Mouse (Mus musculus): ENCODE measurements around the gene Mphosph8. TPM values are rescaled to one million over a fixed set of nuclear protein-coding genes. Genes with fewer than 3 reads are reported as not detected.

The Mphosph8 gene
- polyA plus RNA-seq, 2 experiments: 8.9 to 10.1 TPM

- no peak overlapping the region for H3K27ac ChIP-seq
- H3K9ac ChIP-seq (replicated peaks): no peak overlapping the region
Observed at GRCm38 (mm10) chr14:56647206-56647605, 20.8 kb upstream of the Mphosph8 start.

GRCm38 (mm10) chr14:56649448-56649847 lies 18.6 kb upstream of the Mphosph8 start:
- H3K36me3 ChIP-seq (replicated peaks; ENCODE audit: control insufficient read depth, insufficient read depth, low read depth): no peaks in the 10 kb centered on the region
- DNase-seq (ENCODE audit: low read depth in 3 of 3, low spot score in 3 of 3): no peak
- no peaks in the 10 kb centered on the region for H3K9me3 ChIP-seq (ENCODE audit: control insufficient read depth, low read length)
- H3K27ac ChIP-seq: no peak overlapping the region
- H3K9ac ChIP-seq (replicated peaks): no peak overlapping the region
- no peaks in the 10 kb centered on the region for H3K27me3 ChIP-seq (ENCODE audit: control insufficient read depth, insufficient read depth, low read length)
- TF ChIP-seq CTCF (IDR thresholded peaks at IDR 0.05; ENCODE audit: low read depth): no peak
- TF ChIP-seq EP300 (IDR thresholded peaks at IDR 0.05; ENCODE audit: low read depth): no peak
- no peak overlapping the region for H3K4me3 ChIP-seq (ENCODE audit: insufficient read depth in 1 of 2, low read depth in 2 of 2, low read length in 2 of 2)
- H3K4me2 ChIP-seq (ENCODE audit: low read depth): no peak overlapping the region
- ATAC-seq (ENCODE audit: insufficient read depth): no peak
- H3K4me1 ChIP-seq (replicated peaks; ENCODE audit: control insufficient read depth in 2 of 2, insufficient read depth in 2 of 2, low read length in 1 of 2): no peaks in the 10 kb centered on the region

More at GRCm38 (mm10) chr14:56647206-56647605, 20.8 kb upstream of the Mphosph8 start:
- Histone ChIP-seq H3K4me3 (ENCODE audit: insufficient read depth in 1 of 2, low read depth in 2 of 2, low read length in 2 of 2) (no peak overlapping the region), H3K27me3 (ENCODE audit: control insufficient read depth, insufficient read depth, low read length) (no peaks in the 10 kb centered on the region), H3K36me3 (replicated peaks; ENCODE audit: control insufficient read depth, insufficient read depth, low read depth) (no peaks in the 10 kb centered on the region), H3K4me2 (ENCODE audit: low read depth) (no peak overlapping the region), H3K9me3 (ENCODE audit: control insufficient read depth, low read length) (no peaks in the 10 kb centered on the region), H3K4me1 (replicated peaks; ENCODE audit: control insufficient read depth in 2 of 2, insufficient read depth in 2 of 2, low read length in 1 of 2) (no peaks in the 10 kb centered on the region)
- WGBS (ENCODE audit: insufficient replicate concordance): 71% methylated on average over 7 of the region's 7 CpGs
- ATAC-seq (ENCODE audit: insufficient read depth) (no peak), DNase-seq (ENCODE audit: low read depth in 3 of 3, low spot score in 3 of 3) (no peak)
- no peak for TF ChIP-seq EP300 (IDR thresholded peaks at IDR 0.05; ENCODE audit: low read depth)
- no peak for TF ChIP-seq CTCF (IDR thresholded peaks at IDR 0.05; ENCODE audit: low read depth)

GRCm38 (mm10) chr14:56665651-56666050 lies 2.4 kb upstream of the Mphosph8 start:
- no peak for TF ChIP-seq EP300 (IDR thresholded peaks at IDR 0.05; ENCODE audit: low read depth)
- Histone ChIP-seq H3K4me1 (replicated peaks; ENCODE audit: control insufficient read depth in 2 of 2, insufficient read depth in 2 of 2, low read length in 1 of 2) (peaks cover 10 to 13% of the 10 kb centered on the region in 2 experiments), H3K9ac (replicated peaks) (no peak overlapping the region), H3K36me3 (replicated peaks; ENCODE audit: control insufficient read depth, insufficient read depth, low read depth) (no peaks in the 10 kb centered on the region), H3K9me3 (ENCODE audit: control insufficient read depth, low read length) (no peaks in the 10 kb centered on the region), H3K27me3 (ENCODE audit: control insufficient read depth, insufficient read depth, low read length) (no peaks in the 10 kb centered on the region), H3K4me2 (ENCODE audit: low read depth) (no peak overlapping the region), H3K4me3 (ENCODE audit: insufficient read depth in 1 of 2, low read depth in 2 of 2, low read length in 2 of 2) (no peak overlapping the region), H3K27ac (no peak overlapping the region)
- WGBS (ENCODE audit: insufficient replicate concordance): 65% methylated on average over 5 of the region's 5 CpGs
- no peak for DNase-seq (ENCODE audit: low read depth in 3 of 3, low spot score in 3 of 3)
- no peak for ATAC-seq (ENCODE audit: insufficient read depth)

GRCm38 (mm10) chr14:56666909-56667308 lies 1.1 kb upstream of the Mphosph8 start:
- Histone ChIP-seq H3K9me3 (ENCODE audit: control insufficient read depth, low read length) (no peaks in the 10 kb centered on the region), H3K4me3 (ENCODE audit: insufficient read depth in 1 of 2, low read depth in 2 of 2, low read length in 2 of 2) (peak overlapping the region in 1 of 2 experiments; percentile 91; a peak in 2 of 4 replicates), H3K27me3 (ENCODE audit: control insufficient read depth, insufficient read depth, low read length) (no peaks in the 10 kb centered on the region), H3K36me3 (replicated peaks; ENCODE audit: control insufficient read depth, insufficient read depth, low read depth) (no peaks in the 10 kb centered on the region), H3K27ac (no peak overlapping the region), H3K4me2 (ENCODE audit: low read depth) (peak overlapping the region; percentile 89), H3K4me1 (replicated peaks; ENCODE audit: control insufficient read depth in 2 of 2, insufficient read depth in 2 of 2, low read length in 1 of 2) (peaks cover 10 to 13% of the 10 kb centered on the region in 2 experiments), H3K9ac (replicated peaks) (no peak overlapping the region)
- ATAC-seq (ENCODE audit: insufficient read depth) (no peak), DNase-seq (ENCODE audit: low read depth in 3 of 3, low spot score in 3 of 3) (no peak)
- 73% methylated on average over 3 of the region's 3 CpGs for WGBS (ENCODE audit: insufficient replicate concordance)
- TF ChIP-seq CTCF (IDR thresholded peaks at IDR 0.05; ENCODE audit: low read depth) (no peak), EP300 (IDR thresholded peaks at IDR 0.05; ENCODE audit: low read depth) (no peak)

- Histone ChIP-seq H3K9ac (replicated peaks) (peak overlapping the region; percentile 96), H3K36me3 (replicated peaks; ENCODE audit: control insufficient read depth, insufficient read depth, low read depth) (peaks cover 6% of the 10 kb centered on the region), H3K4me1 (replicated peaks; ENCODE audit: control insufficient read depth in 2 of 2, insufficient read depth in 2 of 2, low read length in 1 of 2) (peaks cover 10 to 13% of the 10 kb centered on the region in 2 experiments), H3K4me3 (ENCODE audit: insufficient read depth in 1 of 2, low read depth in 2 of 2, low read length in 2 of 2) (peak overlapping the region; percentile 91 to 92), H3K27ac (no peak overlapping the region), H3K4me2 (ENCODE audit: low read depth) (peak overlapping the region; percentile 96), H3K9me3 (ENCODE audit: control insufficient read depth, low read length) (no peaks in the 10 kb centered on the region), H3K27me3 (ENCODE audit: control insufficient read depth, insufficient read depth, low read length) (no peaks in the 10 kb centered on the region)
- no peak for DNase-seq (ENCODE audit: low read depth in 3 of 3, low spot score in 3 of 3)
- under 1% methylated on average over 13 of the region's 13 CpGs for WGBS (ENCODE audit: insufficient replicate concordance)
- ATAC-seq (ENCODE audit: insufficient read depth): no peak
- TF ChIP-seq CTCF (IDR thresholded peaks at IDR 0.05; ENCODE audit: low read depth) (no peak), EP300 (IDR thresholded peaks at IDR 0.05; ENCODE audit: low read depth) (no peak)
Observed at GRCm38 (mm10) chr14:56669046-56669620, 1.1 kb downstream of the Mphosph8 start.
